Mouse (Mus musculus) frontal cortex, postnatal 10 days (tissue): ENCODE data around the gene Hhat.

Source experiments
- DNase-seq, 2 experiments: peaks; one replicate each; pipeline ENCODE4 v3.0.0; 2022; ENCODE audit warnings: low spot score in 2 of 2, mixed read lengths in 1 of 2

The Hhat gene

GRCm38 (mm10) chr1:192497505-192497904, 273.5 kb downstream of the Hhat start:
- no peak for DNase-seq

GRCm38 (mm10) chr1:192489908-192490825, 280.9 kb downstream of the Hhat start:
- DNase-seq = no peak

GRCm38 (mm10) chr1:192487571-192487970, 283.5 kb downstream of the Hhat start:
- no peak for DNase-seq

DNA sequence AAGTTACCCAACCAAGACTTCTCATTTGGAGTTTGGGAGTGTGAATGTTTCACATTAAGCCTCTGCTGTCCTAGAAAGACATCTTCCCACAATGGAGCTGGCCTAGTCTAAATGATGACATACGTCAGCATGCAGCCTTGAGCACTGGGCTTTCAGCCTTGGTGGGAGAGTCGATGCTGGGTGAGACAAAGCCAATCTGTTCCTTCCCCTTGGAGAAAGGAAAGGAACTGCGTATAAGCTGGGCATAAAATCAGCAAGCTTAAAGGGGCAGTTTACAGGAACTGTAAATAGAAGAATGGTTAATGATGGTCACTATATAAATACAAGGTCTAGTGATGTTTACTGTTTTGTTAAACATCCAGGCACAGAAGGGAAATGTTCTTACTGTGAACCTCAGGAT, 286.0 kb downstream of the Hhat start:
- DNase-seq = peak in 1 of 2 experiments; percentile 21

- no peak for DNase-seq
Observed at GRCm38 (mm10) chr1:192481446-192481845, 289.6 kb downstream of the Hhat start.

DNA sequence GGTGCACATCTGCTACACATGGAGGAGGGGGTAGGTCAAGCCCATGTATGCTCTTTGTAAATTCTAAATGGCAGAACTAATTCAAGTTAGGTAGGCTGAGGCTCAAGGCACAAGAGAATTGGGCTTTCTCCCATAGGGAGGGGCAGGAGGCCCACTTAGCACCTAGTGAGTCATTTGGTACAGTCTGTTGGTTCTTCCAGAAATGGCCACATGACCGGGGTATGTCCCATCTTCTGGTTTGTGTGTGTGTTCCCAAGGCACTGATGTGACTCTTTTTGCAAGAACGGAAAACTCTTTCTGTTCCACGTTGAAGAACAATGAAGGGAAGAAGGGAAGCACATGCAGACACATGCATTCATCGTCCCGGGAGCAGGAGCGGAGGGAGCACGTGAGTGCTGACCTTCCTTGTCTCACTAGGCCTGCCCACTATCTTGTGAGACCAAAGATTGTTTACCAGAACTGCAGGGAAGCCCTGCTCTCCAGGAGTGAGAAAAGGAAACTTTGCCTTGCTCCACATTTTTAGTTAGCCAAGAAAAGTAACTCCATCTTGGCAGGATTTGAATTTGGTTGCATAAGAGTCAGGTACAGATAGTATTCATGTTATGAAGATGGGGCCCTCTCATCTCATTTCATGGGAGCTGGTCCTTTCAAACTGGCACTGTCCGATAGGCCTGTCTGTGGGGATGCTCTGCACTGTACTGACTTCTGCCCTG, 290.8 kb downstream of the Hhat start:
- DNase-seq = no peak

DNA sequence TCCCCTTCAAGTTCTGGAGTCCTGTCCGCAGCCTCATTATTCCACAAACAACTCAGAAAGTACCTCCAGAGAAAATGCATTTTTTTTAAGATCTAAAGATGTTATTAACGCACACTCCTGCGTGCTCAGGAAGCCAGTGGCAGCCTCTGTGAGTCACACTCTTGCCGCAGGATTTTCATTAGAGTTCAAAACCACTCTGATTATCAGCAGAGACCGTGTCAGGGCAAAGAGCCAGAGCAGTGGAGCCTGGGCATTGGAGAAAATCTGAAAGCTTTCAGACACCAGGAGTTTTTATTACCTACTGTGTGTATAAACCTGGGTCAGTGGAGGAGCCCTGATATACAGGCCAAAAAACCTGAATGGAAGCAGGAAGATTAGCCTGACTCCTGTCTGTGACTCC, 292.8 kb downstream of the Hhat start:
- DNase-seq = no peak

- DNase-seq = no peak
Observed at GRCm38 (mm10) chr1:192477556-192477955, 293.5 kb downstream of the Hhat start.

DNA sequence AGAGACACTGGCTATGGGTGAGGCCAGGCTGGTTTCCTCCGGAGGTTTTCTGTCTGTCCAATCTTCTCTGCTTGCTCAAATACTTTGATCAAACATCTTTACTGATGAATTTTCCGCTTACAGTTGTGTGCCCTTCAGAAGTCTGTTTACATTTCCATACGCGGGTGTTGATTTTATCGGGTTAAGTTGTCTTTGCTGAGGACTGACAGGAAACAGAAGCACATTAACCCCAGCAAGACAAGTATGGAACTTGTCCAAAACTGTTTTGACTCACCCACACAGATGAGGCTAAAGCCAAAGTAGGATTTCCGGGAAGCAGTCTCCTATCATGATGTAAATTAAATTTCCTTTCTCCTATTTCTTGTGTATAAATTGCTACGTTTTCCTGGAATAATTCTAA, 294.3 kb downstream of the Hhat start:
- DNase-seq = no peak

DNA sequence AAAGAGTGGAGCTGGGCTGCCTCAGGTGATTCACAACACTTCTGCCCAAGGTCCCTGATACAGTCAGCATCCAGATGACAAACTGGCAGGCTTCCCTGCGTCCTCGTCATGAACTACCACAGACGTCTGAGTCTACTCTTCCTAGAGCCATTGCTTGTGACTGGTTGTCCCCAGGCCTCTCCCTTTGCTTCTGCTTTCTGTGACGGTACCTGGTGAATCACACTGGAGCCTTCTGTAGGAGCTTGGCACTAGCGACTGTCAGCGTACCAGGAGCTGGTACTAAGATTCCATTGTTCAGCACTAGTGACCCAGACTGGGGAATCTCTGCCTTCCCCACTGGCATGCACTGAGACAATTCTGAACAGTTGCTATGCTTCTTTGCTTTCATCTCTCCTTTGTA, 297.9 kb downstream of the Hhat start:
- no peak for DNase-seq

GRCm38 (mm10) chr1:192472366-192472765, 298.7 kb downstream of the Hhat start:
- no peak for DNase-seq

DNA sequence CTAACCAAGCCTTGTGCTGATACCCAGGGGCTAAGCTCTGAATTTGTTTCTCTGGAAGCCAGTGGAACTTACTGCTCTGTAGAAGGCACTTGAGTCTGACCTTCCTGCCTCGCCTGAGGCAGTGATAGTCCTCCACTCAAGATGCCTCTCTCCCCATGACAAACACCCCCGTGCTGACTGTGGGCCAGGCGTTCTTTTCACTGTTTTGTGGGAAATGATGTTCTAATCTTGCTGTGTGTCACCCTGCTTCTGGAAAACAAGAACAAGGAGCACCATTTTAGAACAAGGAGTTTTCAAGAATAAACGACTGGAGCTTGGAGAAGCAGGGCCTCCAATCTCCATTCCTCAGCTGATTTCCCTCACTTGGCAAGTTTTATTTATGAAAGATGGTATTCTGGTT, 307.3 kb downstream of the Hhat start:
- DNase-seq = no peak

DNA sequence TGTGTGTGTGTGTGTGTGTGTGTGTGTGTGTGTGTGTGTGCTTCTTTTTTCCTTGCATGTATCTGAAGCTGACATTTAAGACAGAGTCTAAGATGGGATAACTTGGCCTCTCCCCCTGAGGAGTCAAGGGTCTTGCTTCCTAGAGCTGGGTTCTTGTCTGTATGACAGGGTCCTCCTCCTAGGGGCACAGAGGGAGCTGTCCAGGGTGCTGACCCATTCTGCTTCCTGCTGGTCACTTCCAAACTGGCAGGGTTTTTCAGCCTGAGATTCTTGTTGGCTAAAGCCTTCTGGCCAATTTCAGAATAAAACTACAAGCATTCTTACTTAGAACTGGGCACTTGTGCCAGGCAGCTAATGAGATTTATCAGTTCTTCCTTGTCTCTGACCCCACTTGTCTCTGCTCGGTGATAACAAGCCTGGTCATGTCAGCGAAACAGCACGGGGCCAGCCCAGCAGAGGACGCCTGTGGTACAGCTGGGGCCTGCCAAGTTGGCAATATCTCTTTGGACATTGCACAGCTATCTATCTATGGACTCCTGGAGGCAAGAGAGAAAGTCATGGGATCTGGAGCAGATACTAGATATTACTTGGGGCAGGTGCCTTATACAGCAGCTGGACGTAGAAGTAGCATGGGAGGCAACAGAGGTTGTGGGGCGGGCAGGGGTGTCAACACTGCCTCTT, 313.4 kb downstream of the Hhat start:
- DNase-seq = no peak

DNA sequence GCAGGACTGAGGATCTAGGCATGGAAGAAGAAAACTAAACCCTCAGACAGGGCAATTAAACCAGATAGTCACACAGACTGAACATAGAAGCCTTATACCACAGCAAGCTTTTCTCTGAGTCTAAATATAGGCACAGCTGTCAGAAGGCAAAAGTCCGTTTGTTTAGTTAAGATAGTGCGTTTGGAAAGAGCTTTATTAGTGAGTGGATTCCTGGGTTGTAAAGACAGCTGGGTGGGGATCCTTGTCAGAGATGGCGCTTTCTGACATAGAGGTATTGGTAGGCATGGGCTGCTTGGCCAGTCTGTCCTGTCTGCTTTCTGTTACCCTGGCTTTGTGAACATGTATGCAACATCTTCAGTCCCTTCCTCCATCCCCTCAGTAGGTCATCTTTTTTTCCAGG, 314.0 kb downstream of the Hhat start:
- DNase-seq = no peak

DNA sequence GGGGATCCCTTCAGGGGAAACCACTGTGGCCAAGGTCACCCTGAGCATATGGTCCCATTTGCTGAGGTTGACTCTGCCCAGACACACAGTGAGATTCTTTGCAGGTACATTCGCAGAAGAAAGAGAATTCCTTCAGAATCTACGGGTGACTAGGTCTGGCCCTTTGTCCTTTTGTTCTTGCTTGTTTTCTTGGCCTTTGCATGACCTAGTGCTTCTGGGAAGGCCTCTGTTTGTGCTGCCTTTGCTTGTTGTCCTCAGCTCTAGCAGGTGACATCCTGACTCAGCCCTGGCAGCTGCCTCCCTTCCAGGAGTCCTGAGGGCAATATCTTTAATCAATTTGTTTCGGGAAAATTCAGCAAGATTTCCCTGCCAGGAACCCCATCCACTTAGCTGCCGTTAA, 316.0 kb downstream of the Hhat start:
- DNase-seq = no peak

- no peak for DNase-seq
Observed at GRCm38 (mm10) chr1:192454501-192454900, 316.5 kb downstream of the Hhat start.

GRCm38 (mm10) chr1:192451722-192452121, 319.3 kb downstream of the Hhat start:
- DNase-seq = no peak

- no peak for DNase-seq
Observed at GRCm38 (mm10) chr1:192450425-192450824, 320.6 kb downstream of the Hhat start.

DNA sequence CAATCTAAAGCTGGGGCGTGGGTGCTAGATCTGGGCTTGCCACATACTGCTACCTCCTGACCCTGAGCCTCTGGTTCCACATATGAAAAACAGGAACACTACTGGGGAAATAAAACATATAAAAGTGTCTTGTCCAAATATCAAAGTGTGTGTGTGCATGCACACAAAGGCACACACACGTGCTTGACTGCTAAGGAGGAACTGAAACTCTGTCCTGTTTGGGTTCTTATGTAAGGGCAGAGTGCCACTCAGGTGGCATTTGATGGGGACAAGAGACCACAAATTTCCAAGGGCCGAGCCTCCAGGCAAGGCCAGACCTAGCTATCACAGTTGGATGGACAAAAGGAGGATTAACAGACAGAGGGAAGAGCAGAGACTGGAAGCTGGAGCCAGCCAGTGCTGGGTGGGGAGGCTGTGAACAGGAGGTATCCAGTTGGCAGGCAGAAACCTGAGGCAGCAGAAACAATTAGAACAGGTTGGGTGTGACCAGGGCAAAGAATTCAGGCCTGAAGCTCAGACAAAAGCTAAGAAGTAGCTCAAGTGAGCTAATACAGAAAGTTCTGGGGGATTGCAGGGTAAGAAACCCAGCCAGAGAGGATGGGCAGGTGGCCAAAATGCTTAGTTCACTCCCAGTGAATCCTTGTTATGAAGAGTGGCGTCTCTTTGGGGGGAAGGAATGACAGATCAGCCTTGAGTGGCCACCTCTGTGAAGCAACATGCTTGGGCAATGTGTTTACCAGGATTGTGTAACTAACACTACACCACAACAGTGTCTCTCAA, 321.3 kb downstream of the Hhat start:
- no peak for DNase-seq

GRCm38 (mm10) chr1:192448512-192448911, 322.5 kb downstream of the Hhat start:
- DNase-seq = no peak

DNA sequence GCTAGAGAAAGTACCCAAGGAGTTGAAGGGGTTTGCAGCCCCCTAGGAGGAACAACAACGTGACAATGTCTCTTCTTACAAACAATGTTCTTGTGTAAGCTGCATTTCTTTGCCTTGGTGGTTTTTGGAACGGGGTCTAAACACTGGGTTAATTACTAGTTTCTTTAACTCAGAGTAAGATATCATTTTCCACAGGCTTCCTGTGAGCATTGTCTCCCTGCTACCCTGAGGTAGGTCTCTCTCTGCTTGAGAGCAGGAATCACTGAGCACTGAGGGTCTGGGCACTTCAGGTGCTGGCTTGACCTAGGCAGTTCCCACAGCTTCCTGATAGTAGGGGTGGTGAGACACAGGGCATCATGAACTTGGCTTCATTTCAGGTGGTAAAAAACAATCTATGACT, 323.4 kb downstream of the Hhat start:
- no peak for DNase-seq
